ENCODE assay signal across 7 mouse cellular contexts in the genomic region with DNA sequence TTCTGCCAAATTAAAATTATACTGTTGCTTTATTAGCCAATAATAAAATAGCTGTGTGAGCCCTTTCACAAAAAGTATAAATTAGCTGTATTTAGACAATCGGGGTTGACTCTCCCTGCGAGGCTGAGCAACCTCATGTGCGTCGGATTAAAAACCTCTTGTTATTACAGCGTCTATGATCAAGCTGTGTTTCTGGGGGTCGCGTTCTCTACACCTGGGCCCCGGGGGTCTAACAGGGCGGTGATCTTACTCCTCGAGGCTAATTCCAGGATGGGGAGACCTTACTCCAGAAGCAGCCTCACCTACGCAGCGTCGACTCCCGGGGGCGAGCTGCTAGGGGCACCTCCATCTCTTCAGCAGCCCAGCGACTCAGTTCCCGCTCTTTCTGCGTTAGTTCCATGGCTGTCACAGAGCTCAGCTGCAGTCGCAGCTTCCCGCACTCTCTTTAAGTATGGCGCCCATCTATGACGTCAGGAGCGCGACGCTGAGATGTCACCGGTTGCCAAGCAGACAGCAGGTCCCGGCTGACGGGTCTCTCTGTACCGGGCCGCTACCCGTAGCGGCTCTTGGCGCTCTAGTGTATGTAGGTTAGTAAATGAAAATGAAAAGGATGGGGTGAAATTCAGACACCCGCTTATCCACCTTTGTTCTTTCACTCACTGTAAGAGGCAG. TPM values are rescaled to one million over a fixed set of nuclear protein-coding genes. Genes with fewer than 3 reads are reported as not detected.
DNase-seq lines count a peak whose midpoint lies in the region; ATAC-seq and TF ChIP-seq lines count a peak whose summit lies in the region.

Haus5 (minus strand) TSS at position 466 of the 672 bp plus-strand sequence.

- peaks cover 8% of the 10 kb centered on the region; the same call in 1 of the 2 replicates for H3K36me3 ChIP-seq in intestine, postnatal 0 days (ENCODE audit: control insufficient read depth, insufficient read depth)
- peaks cover 30% of the 10 kb centered on the region for H3K36me3 ChIP-seq in midbrain, embryonic 12.5 days
- H3K36me3 ChIP-seq in small intestine, adult 2 months (ENCODE audit: control insufficient read depth, insufficient read depth, low read length): peaks cover 5% of the 10 kb centered on the region; the same call in 1 of the 2 replicates

- peak; percentile 89 for ATAC-seq in intestine, postnatal 0 days
- peak; percentile 93 for ATAC-seq in midbrain, embryonic 12.5 days (ENCODE audit: low FRiP score, low read depth)

- no peak within 1 kb of the TSS for H3K27ac ChIP-seq in intestine, postnatal 0 days (ENCODE audit: low read depth, low read length)
- H3K27ac ChIP-seq in midbrain, embryonic 12.5 days (replicated peaks): peak within 1 kb of the TSS; percentile 46; the same call in 1 of the 2 replicates
- H3K27ac ChIP-seq in small intestine, adult 2 months (ENCODE audit: insufficient read depth, low read depth, low read length): no peak within 1 kb of the TSS

- under 1% methylated on average over 34 of the region's 34 CpGs for WGBS in intestine, postnatal 0 days
- WGBS in midbrain, embryonic 12.5 days: 1% methylated on average over 34 of the region's 34 CpGs
- WGBS in small intestine, adult 2 months: under 1% methylated on average over 34 of the region's 34 CpGs

- H3K4me3 ChIP-seq in intestine, postnatal 0 days (ENCODE audit: low read depth, low read length): peak within 1 kb of the TSS; percentile 67
- H3K4me3 ChIP-seq in midbrain, embryonic 12.5 days: peak within 1 kb of the TSS; percentile 71
- H3K4me3 ChIP-seq in small intestine, adult 2 months (ENCODE audit: low read depth, low read length): peak within 1 kb of the TSS; percentile 84

- H3K27me3 ChIP-seq in intestine, postnatal 0 days (replicated peaks; ENCODE audit: control insufficient read depth, insufficient read depth, low read length): no peaks in the 10 kb centered on the region
- H3K27me3 ChIP-seq in midbrain, embryonic 12.5 days: peaks cover 5% of the 10 kb centered on the region; the same call in 1 of the 2 replicates
- no peaks in the 10 kb centered on the region for H3K27me3 ChIP-seq in small intestine, adult 2 months (ENCODE audit: control insufficient read depth, insufficient read depth, low read length)

- 0 out of 2 replicates have a peak, but pooled peaks cover 6% of the 10 kb centered on the region for H3K4me1 ChIP-seq in intestine, postnatal 0 days (replicated peaks; ENCODE audit: control insufficient read depth, insufficient read depth, low read length)
- peaks cover 13% of the 10 kb centered on the region for H3K4me1 ChIP-seq in midbrain, embryonic 12.5 days
- H3K4me1 ChIP-seq in small intestine, adult 2 months (ENCODE audit: control insufficient read depth, insufficient read depth, insufficient read length, low read length): peaks cover 5% of the 10 kb centered on the region; the same call in 1 of the 2 replicates

- TF ChIP-seq CTCF in intestine, postnatal 0 days (IDR thresholded peaks at IDR 0.05; ENCODE audit: low read depth): no peak
- TF ChIP-seq CTCF in small intestine, adult 2 months (IDR thresholded peaks at IDR 0.05; ENCODE audit: extremely low read depth, insufficient read length, insufficient replicate concordance, low read depth, low read length): no peak

- H3K9me3 ChIP-seq in intestine, postnatal 0 days (ENCODE audit: control insufficient read depth): no peaks in the 10 kb centered on the region
- H3K9me3 ChIP-seq in midbrain, embryonic 12.5 days: no peaks in the 10 kb centered on the region

- peak; percentile 91 for DNase-seq in adrenal gland, adult 2 months
- peak; percentile 89 for DNase-seq in embryo, embryonic 11.5 days (ENCODE audit: low read depth, low spot score)
- DNase-seq in gastrocnemius, postnatal 4 days (ENCODE audit: low spot score in 2 of 2): peak; percentile 68 to 86
- peak; percentile 92 for DNase-seq in left cerebral cortex, postnatal 4 days

- TF ChIP-seq POLR2A in small intestine, adult 2 months (IDR thresholded peaks at IDR 0.05; ENCODE audit: low read depth, low read length): no peak

- peak within 1 kb of the TSS; percentile 59 for H3K9ac ChIP-seq in intestine, postnatal 0 days (ENCODE audit: low read depth, low read length)
- peak within 1 kb of the TSS; percentile 68 for H3K9ac ChIP-seq in midbrain, embryonic 12.5 days (replicated peaks)

- peak within 1 kb of the TSS; percentile 94 for H3K4me2 ChIP-seq in intestine, postnatal 0 days (replicated peaks; ENCODE audit: low read depth)
- H3K4me2 ChIP-seq in midbrain, embryonic 12.5 days (replicated peaks): peak within 1 kb of the TSS; percentile 92

- intact Hi-C loops in left cerebral cortex, postnatal 4 days (cut with DNase I): no loop called here

RNA-seq across cellular contexts. Expression of gene Haus5, which starts in this region (rescaled TPM):
- total RNA-seq in adrenal gland, adult 2 months (2021): 10 to 100 TPM in 1 of 2 experiments, 1 to 10 TPM in 1; 6.2 to 10.7 TPM
- 6.3 and 6.9 TPM in 2 replicates for polyA plus RNA-seq in adrenal gland, adult 2 months (2012; rRNA removed)
- total RNA-seq in gastrocnemius, postnatal 4 days (2021): 10 to 100 TPM in 1 of 2 experiments, 1 to 10 TPM in 1; 7.1 to 10.4 TPM
- polyA plus RNA-seq in intestine, postnatal 0 days (2015; fragmentation: Nextera tagmentation; extraction: Ambion mirVana): 38.3 and 38.7 TPM in 2 replicates
- 10 to 100 TPM; 12.7 to 13.3 TPM for total RNA-seq in left cerebral cortex, postnatal 4 days (2021)
- polyA plus RNA-seq in midbrain, embryonic 12.5 days (2016; fragmentation: Nextera tagmentation; extraction: Ambion mirVana): 49.0 and 50.4 TPM in 2 replicates
- polyA plus RNA-seq in small intestine, adult 2 months (2012; rRNA removed): 6.0 and 6.4 TPM in 2 replicates
